Mouse (Mus musculus) layer of hippocampus, adult 2 months (tissue): ENCODE data around the gene Gm10985. TPM values are rescaled to one million over a fixed set of nuclear protein-coding genes. Genes with fewer than 3 reads are reported as not detected.

Source experiments
- DNase-seq, 2 experiments: peaks; one replicate each; pipeline ENCODE4 v3.0.0; 2022; ENCODE audit warnings: low spot score in 2 of 2
- H3K27ac ChIP-seq: fragments of 200-600 bp; 2 replicates; pipeline ENCODE4 v1.8.1; 2022
- H3K4me3 ChIP-seq: fragments of 200-600 bp; 2 replicates; pipeline ENCODE4 v1.8.1; 2022; ENCODE audit warnings: mild to moderate bottlenecking
- CTCF ChIP-seq: fragments of 200-600 bp; conservative IDR thresholded peaks from 2 replicates; pipeline ENCODE4 v1.8.1; 2022; ENCODE audit warnings: antibody characterized with exemption, mild to moderate bottlenecking, moderate library complexity
- total RNA-seq, 2 experiments: library from RNA; stranded (reverse); gene quantifications; 2 replicates each; pipeline ENCODE4 v1.2.3; 2021

Gene Gm10985
- total RNA-seq, 2 experiments from 2014 or later, result not detected

- no peak for TF ChIP-seq CTCF
- Histone ChIP-seq H3K27ac (no peak overlapping the region), H3K4me3 (no peak overlapping the region)
- DNase-seq, result no peak
Observed at GRCm38 (mm10) chr3:53870482-53870881, 25.6 kb downstream of the Gm10985 start.

GRCm38 (mm10) chr3:53871596-53871995 is 26.7 kb downstream of the Gm10985 start:
- TF ChIP-seq CTCF, result no peak
- Histone ChIP-seq H3K4me3 (no peak overlapping the region), H3K27ac (no peak overlapping the region)
- no peak for DNase-seq

GRCm38 (mm10) chr3:53890619-53891540 is 46.0 kb downstream of the Gm10985 start:
- H3K27ac ChIP-seq, result peak overlapping the region; percentile 92
- DNase-seq, result peak; percentile 71 to 90
- no peak for TF ChIP-seq CTCF
- no peak overlapping the region; the same call in 1 of the 2 replicates for H3K4me3 ChIP-seq

Other genes with a start within 250 kb of the Gm10985 start
- gene Frem2, start 187.7 kb upstream of the Gm10985 start, total RNA-seq, result 1 to 10 TPM; 1.8 to 2.2 TPM
- 10 to 100 TPM; 79.2 to 79.6 TPM for gene Ufm1, start 18.7 kb downstream of the Gm10985 start, total RNA-seq